Mouse (Mus musculus) midbrain, embryonic 14.5 days (tissue): Measurements from ENCODE around the gene Spa17. TPM values are rescaled to one million over a fixed set of nuclear protein-coding genes. Genes with fewer than 3 reads are reported as not detected.
A peak's percentile ranks its signal among the peaks of the same experiment; 100 is the strongest.

ENCODE experiments used
- ATAC-seq: fragments of 200-750 bp; cut with Nextera tagmentation; 2 replicates; pipeline ENCODE4 v1.8.0; 2017; ENCODE audit warnings: moderate number of reproducible peaks, moderate library complexity; ENCODE audit not compliant: low FRiP score, low TSS enrichment
- DNase-seq: peaks from one replicate; pipeline ENCODE4 v3.0.0-alpha.2; 2015
- H3K27ac ChIP-seq: fragments of 300-500 bp; sonication (generic); replicated peaks from 2 replicates; pipeline ENCODE4 v1.5.1; 2014; ENCODE audit warnings: mild to moderate bottlenecking, low read depth, low read length, moderate library complexity
- H3K27me3 ChIP-seq: fragments of 300-500 bp; sonication (generic); 2 replicates; pipeline ENCODE4 v1.6.1; 2014; ENCODE audit warnings: low read length, control low read depth, mixed read lengths; ENCODE audit not compliant: control insufficient read depth, insufficient read depth
- H3K36me3 ChIP-seq: fragments of 300-500 bp; sonication (generic); 2 replicates; pipeline ENCODE4 v1.6.1; 2014; ENCODE audit warnings: low read length, control low read depth; ENCODE audit not compliant: control insufficient read depth, insufficient read depth
- H3K4me1 ChIP-seq: fragments of 300-500 bp; sonication (generic); 2 replicates; pipeline ENCODE4 v1.6.1; 2014; ENCODE audit warnings: mild to moderate bottlenecking, antibody characterized with exemption, low read length, control low read depth; ENCODE audit not compliant: control insufficient read depth, insufficient read depth
- H3K4me2 ChIP-seq: fragments of 300-500 bp; sonication (generic); 2 replicates; pipeline ENCODE4 v1.6.1; 2014; ENCODE audit warnings: mild to moderate bottlenecking, low read length, moderate library complexity
- H3K4me3 ChIP-seq: fragments of 300-500 bp; sonication (generic); replicated peaks from 2 replicates; pipeline ENCODE4 v1.5.1; 2014; ENCODE audit warnings: low read depth, low read length
- H3K9ac ChIP-seq: fragments of 300-500 bp; sonication (generic); replicated peaks from 2 replicates; pipeline ENCODE4 v1.6.1; 2014; ENCODE audit warnings: mild to moderate bottlenecking, low read length, moderate library complexity
- H3K9me3 ChIP-seq: fragments of 300-500 bp; sonication (generic); 2 replicates; pipeline ENCODE4 v1.6.1; 2016; ENCODE audit warnings: low read length, control low read depth, mixed read lengths; ENCODE audit not compliant: control insufficient read depth
- WGBS: fragments of 180-500 bp; shearing (Covaris S2); extraction: QIAGEN DNeasy Blood & Tissue Kit; methylation state at CpG from one replicate; pipeline ENCODE4 v1.1.7; 2014; 5-methylcytosine and 5-hydroxymethylcytosine counted together
- polyA plus RNA-seq: library from polyadenylated mRNA; unstranded; fragments of >200 nt; fragmentation: Nextera tagmentation; extraction: Ambion mirVana; gene quantifications from 2 replicates; pipeline ENCODE4 v1.2.1, GENCODE M21; 2014

The Spa17 gene
- polyA plus RNA-seq, 1 experiment from 2014 or later, result 9.5 TPM

DNA sequence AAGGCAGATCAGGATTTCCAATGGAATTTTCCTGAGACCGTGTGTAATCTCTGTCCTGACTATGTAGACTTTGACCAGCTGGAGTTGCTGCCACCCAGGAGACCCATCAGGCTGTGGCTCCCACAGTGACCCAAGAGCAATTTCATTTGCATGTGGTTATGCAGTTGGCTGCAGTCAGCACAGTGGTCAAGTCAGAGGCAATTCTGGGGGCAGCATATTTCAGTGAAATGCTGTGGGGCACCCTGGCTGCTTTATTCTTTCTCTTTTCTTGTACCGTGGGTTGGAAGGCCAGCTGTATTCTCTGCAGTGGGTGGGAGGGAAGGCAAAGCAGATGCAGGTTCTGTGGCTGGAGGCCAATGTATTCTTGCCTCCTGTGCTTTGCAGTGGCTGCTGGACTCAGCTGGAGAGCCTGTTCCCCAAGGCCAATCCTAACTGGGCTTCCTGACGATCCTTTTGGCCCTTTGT is 12.6 kb upstream of the Spa17 start:
- Histone ChIP-seq H3K27me3 (no peaks in the 10 kb centered on the region), H3K27ac (peak overlapping the region; percentile 86), H3K4me3 (no peak overlapping the region), H3K9ac (no peak overlapping the region; the same call in 1 of the 2 replicates), H3K4me2 (peak overlapping the region; percentile 41), H3K4me1 (peaks cover 17% of the 10 kb centered on the region), H3K9me3 (no peaks in the 10 kb centered on the region), H3K36me3 (no peaks in the 10 kb centered on the region)
- ATAC-seq, result peak; percentile 60
- 4% methylated on average over 3 of the region's 3 CpGs for WGBS
- DNase-seq, result peak; percentile 51

DNA sequence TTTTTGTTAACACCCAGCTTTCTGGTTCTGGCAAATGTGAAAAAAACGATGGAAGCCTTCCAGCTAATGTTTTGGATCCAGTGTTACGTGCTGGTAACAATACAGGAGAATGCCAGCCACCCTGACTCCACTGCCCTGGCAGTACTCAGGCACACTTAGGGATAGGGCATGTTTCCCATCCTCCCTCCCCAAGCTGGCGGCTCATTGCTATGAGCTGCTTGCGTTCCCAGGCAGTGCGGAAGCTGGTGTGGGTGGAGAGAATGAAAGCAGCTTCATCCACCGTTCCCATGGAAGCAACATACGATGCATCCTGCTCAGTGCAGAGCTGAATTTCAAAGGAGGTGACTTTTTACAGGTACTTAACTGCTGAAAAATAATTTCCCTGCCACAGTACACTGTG is 12.1 kb upstream of the Spa17 start:
- no peaks in the 10 kb centered on the region for H3K9me3 ChIP-seq
- ATAC-seq, result peak; percentile 82
- peak; percentile 80 for DNase-seq
- peaks cover 17% of the 10 kb centered on the region for H3K4me1 ChIP-seq
- H3K27me3 ChIP-seq, result no peaks in the 10 kb centered on the region
- H3K9ac ChIP-seq, result no peak overlapping the region; the same call in 1 of the 2 replicates
- peak overlapping the region; percentile 86 for H3K27ac ChIP-seq
- WGBS, result 7% methylated on average over 7 of the region's 7 CpGs
- no peak overlapping the region for H3K4me3 ChIP-seq
- peak overlapping the region; percentile 41 for H3K4me2 ChIP-seq
- no peaks in the 10 kb centered on the region for H3K36me3 ChIP-seq

DNA sequence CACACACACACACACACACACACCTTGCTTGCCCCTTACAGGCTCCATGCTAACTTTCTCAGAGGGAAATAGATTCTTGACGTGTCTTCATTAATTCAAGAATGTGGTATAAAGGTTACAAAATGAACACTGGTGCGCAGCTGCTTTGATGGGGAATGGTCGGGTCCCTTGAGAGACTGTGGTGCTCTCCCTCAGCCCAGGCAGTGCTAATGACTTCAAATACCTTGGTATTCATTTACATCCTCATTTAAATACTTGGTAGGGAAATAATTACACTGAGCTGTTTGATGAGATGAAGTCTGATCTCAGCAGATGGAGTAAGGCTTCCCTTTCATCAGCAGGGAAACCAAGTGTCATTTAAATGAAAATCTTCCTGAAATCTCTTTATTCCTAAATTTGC is 11.6 kb upstream of the Spa17 start:
- ATAC-seq, result peak; percentile 82
- 25% methylated on average over 3 of the region's 3 CpGs for WGBS

DNA sequence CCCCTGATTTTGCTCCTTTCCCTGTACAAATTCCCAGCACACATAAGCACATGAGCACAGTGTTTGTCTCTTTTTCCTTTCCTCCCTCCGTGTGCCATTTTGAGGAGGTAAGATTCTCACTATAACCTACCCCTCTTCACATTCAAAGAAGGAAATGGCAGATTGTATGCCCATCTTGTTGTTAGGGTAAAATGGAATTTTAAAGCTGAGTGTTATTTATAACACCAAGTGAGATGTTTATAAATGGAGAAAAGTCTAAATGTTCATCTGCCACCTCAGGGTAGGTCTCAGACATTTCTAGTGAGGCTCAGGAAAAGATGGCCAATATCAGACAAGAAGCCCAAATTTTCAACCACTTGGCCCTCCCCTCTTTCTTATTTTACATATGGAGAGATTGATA is 11.0 kb upstream of the Spa17 start:
- DNase-seq (no peak), ATAC-seq (no peak)
- H3K27me3 ChIP-seq, result no peaks in the 10 kb centered on the region
- no peaks in the 10 kb centered on the region for H3K36me3 ChIP-seq
- WGBS, result 86% methylated on average over 1 of the region's 1 CpGs
- no peaks in the 10 kb centered on the region for H3K9me3 ChIP-seq
- H3K4me1 ChIP-seq, result peaks cover 17% of the 10 kb centered on the region
- no peak overlapping the region for H3K9ac ChIP-seq
- no peak overlapping the region for H3K4me3 ChIP-seq
- H3K4me2 ChIP-seq, result no peak overlapping the region
- 0 out of 2 replicates have a peak overlapping the region, but pooled peaks have one; percentile 86 for H3K27ac ChIP-seq

More for the DNA sequence above, 11.6 kb upstream of the Spa17 start:
- H3K4me1 ChIP-seq, result peaks cover 17% of the 10 kb centered on the region
- no peaks in the 10 kb centered on the region for H3K27me3 ChIP-seq
- H3K27ac ChIP-seq, result peak overlapping the region; percentile 86
- no peaks in the 10 kb centered on the region for H3K9me3 ChIP-seq
- peak overlapping the region; percentile 41; the same call in 1 of the 2 replicates for H3K4me2 ChIP-seq
- no peak overlapping the region for H3K9ac ChIP-seq
- H3K4me3 ChIP-seq, result no peak overlapping the region
- peak; percentile 74 for DNase-seq
- no peaks in the 10 kb centered on the region for H3K36me3 ChIP-seq

DNA sequence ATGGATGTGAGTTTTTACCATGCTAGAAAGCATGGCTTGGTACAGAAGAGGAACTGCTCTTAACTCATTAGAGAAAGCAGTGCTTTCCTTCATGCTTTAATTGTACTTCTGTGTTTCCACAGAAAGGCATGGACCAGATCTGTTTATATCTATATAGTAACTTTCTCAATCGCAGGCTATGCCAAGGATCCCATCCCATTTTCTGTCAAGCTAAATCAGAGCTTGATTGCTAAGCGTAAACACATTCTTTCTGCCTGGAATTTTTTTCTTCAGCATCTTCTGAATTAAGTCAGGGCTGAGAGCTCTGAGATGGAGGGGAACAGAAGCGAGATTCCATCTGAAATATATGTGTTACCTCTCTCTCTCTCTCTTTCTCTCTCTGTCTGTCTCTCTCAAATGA is 10.5 kb upstream of the Spa17 start:
- H3K4me3 ChIP-seq, result no peak overlapping the region
- H3K9ac ChIP-seq, result no peak overlapping the region
- WGBS, result 84% methylated on average over 3 of the region's 3 CpGs
- H3K27ac ChIP-seq, result no peak overlapping the region
- H3K4me1 ChIP-seq, result peaks cover 17% of the 10 kb centered on the region
- no peaks in the 10 kb centered on the region for H3K9me3 ChIP-seq
- H3K36me3 ChIP-seq, result no peaks in the 10 kb centered on the region
- ATAC-seq (no peak), DNase-seq (no peak)
- H3K27me3 ChIP-seq, result no peaks in the 10 kb centered on the region
- no peak overlapping the region for H3K4me2 ChIP-seq

DNA sequence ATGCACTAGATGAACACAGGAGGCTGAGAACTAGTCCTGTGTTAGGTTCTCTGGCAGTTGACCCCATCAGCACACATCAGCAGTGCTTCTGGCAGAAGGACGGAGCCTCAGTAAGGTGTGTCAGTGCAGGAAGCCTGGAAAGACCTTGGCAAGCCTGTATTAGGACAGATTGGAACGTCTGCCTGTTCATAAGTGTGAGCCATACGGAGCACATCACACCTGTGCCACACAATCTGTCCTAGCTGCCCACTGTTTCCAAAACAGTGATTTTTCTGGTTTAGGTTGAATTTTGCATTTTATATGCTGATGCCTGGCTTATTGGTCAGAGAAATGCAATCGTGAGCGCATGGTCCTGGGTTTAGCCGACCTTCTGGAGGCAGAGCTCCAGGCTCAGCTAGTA is 7.8 kb upstream of the Spa17 start:
- Histone ChIP-seq H3K36me3 (no peaks in the 10 kb centered on the region), H3K27me3 (no peaks in the 10 kb centered on the region), H3K9me3 (no peaks in the 10 kb centered on the region), H3K4me2 (no peak overlapping the region), H3K4me3 (no peak overlapping the region), H3K9ac (no peak overlapping the region), H3K27ac (no peak overlapping the region), H3K4me1 (peaks cover 10% of the 10 kb centered on the region)
- ATAC-seq (no peak), DNase-seq (no peak)
- WGBS, result 88% methylated on average over 6 of the region's 6 CpGs

DNA sequence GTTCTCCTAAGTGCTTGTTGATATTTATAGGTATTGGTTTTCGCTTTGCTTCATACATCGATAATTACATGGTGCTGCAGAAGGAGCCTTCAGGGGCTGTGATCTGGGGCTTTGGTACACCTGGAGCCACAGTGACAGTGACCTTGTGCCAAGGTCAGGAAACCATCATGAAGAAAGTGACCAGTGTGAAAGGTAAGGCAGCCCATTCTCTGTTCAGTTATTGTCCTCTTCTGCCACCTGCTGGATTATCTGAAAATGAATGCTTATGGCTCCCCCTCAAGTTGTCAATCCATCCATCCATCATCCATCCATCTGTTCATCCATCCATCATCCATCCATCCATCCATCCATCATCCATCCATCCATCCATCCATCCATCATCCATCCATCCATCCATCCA is 3.2 kb upstream of the Spa17 start:
- Histone ChIP-seq H3K4me3 (no peak overlapping the region), H3K4me1 (peaks cover 6% of the 10 kb centered on the region), H3K36me3 (no peaks in the 10 kb centered on the region), H3K9ac (no peak overlapping the region), H3K4me2 (no peak overlapping the region), H3K9me3 (no peaks in the 10 kb centered on the region), H3K27ac (no peak overlapping the region), H3K27me3 (no peaks in the 10 kb centered on the region)
- DNase-seq (peak; percentile 75), ATAC-seq (no peak)
- WGBS, result 54% methylated on average over 2 of the region's 2 CpGs

DNA sequence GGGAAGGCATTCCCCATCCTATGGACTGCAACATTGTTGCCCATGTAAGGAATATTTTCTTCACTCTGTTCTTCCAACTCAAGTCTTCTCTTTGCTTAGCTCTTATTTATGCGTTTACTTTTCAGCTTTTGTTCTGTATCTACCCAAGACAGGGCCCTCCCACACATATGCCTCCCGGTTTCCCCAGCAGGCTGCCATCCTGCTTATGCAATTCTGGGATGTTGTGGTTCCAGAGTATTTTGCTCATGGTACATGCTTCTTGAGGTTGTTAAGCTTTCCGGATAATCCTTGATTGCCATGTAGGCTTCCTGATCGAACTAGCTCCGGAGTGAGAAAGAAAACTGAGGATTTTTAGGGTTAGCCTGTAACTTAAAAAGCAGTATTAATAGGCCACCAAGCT is 1.7 kb upstream of the Spa17 start:
- peaks cover 6% of the 10 kb centered on the region for H3K4me1 ChIP-seq

DNA sequence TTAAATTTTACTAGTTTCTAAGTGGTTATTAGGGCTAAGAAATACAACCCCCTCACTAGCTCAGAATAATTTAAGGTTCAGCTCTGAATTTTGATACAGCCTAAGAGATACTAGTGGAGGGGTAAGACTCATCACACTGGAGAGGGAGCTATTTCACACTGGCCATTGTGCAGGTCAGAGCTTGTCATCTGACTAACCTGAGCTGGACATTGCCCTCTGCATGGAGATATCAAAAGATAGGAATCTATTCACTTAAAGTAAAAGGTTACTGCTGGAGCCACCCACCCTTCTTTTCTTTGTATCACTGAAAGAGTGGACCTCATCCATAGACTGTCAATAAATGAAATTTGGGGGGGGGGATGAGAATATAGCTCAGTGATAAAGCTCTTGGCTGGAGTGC is 794 bp upstream of the Spa17 start:
- Histone ChIP-seq H3K27me3 (no peaks in the 10 kb centered on the region), H3K4me1 (peaks cover 6% of the 10 kb centered on the region), H3K27ac (no peak overlapping the region), H3K4me3 (peak overlapping the region; percentile 57; the same call in 1 of the 2 replicates), H3K4me2 (peak overlapping the region; percentile 60), H3K9me3 (no peaks in the 10 kb centered on the region), H3K36me3 (no peaks in the 10 kb centered on the region), H3K9ac (no peak overlapping the region; the same call in 1 of the 2 replicates)
- no peak for DNase-seq
- peak; percentile 4; the same call in 1 of the 2 replicates for ATAC-seq

More for the DNA sequence above, 1.7 kb upstream of the Spa17 start:
- no peak overlapping the region for H3K4me2 ChIP-seq
- no peak overlapping the region for H3K27ac ChIP-seq
- DNase-seq, result no peak
- WGBS, result 56% methylated on average over 5 of the region's 5 CpGs
- no peaks in the 10 kb centered on the region for H3K36me3 ChIP-seq
- ATAC-seq, result no peak
- H3K9me3 ChIP-seq, result no peaks in the 10 kb centered on the region
- no peaks in the 10 kb centered on the region for H3K27me3 ChIP-seq
- H3K4me3 ChIP-seq, result no peak overlapping the region
- no peak overlapping the region for H3K9ac ChIP-seq
